ENCODE assay signal across 20 mouse cellular contexts in the genomic region with DNA sequence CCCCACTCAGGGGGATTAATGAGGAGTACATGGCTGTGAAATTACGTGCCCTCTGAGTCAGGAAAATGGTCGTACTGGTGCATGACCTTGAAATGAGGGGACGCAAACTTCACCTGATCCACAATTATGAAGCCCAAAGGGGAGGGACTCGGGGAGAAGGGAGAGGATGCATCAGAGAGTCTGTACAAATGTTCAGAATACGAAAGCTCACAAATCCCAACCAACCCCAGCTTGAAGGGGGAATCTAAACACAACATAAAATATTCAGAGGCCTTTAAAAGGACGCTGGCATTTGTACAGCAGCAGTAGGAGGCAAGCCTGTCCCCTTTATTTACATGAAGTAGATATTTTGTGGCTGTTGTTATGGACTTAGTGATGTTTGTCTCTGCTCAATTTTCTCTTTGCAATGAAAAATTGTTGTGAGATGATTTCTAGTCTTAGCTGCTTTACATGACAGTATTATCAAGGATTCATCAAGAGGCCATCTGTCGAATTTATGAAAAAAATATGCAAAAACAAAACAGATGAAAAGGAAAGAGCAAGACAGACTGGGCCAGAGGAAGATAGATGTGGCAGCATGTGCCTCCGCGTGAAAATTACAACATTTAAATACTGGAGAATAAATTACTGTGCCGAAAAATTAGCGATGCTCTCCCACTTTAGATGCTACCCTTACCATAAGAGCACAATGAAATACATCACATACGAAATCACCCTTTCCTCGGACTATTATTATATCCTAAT.
A peak's percentile ranks its signal among the peaks of the same experiment; 100 is the strongest.
DNase-seq lines count a peak whose midpoint lies in the region; ATAC-seq lines count a peak whose summit lies in the region.
"Had no signal": no experiment of that assay in that cellular context is flagged by ENCODE, and none has a peak within 500 bp of the region (broad histone marks: within the 10 kb centered on the region; RNA-seq: fewer than 3 reads in every experiment).

No protein-coding gene starts in this region.

- DNase-seq in cerebellum, adult 9-10 months: peak; percentile 2
- no peak for DNase-seq in cerebellum, adult 8-10 months
- DNase-seq in hindbrain, embryonic 11.5 days (ENCODE audit: low spot score): no peak
- no peak for DNase-seq in hindbrain, embryonic 10.5 days (ENCODE audit: low spot score)
- no peak for DNase-seq in B cell, adult 2 months
- DNase-seq: adrenal gland, postnatal 14 days; cerebellum, adult 18-20 months; gastrocnemius, postnatal 25 days; heart, adult 2 months; heart, postnatal 14 days; kidney, postnatal 25 days; thymus, postnatal 25 days had no signal

- H3K4me2 ChIP-seq in hindbrain, embryonic 11.5 days (replicated peaks; ENCODE audit: low read depth, low read length): no peak overlapping the region
- no peak overlapping the region for H3K4me2 ChIP-seq in neural tube, embryonic 13.5 days
- H3K4me2 ChIP-seq in neural tube, embryonic 15.5 days: no peak overlapping the region
- H3K4me2 ChIP-seq: embryonic facial prominence, embryonic 15.5 days; heart, embryonic 13.5 days; hindbrain, embryonic 15.5 days; stomach, embryonic 15.5 days had no signal

- WGBS in hindbrain, embryonic 11.5 days: 76% methylated on average over 13 of the region's 13 CpGs
- 75% methylated on average over 13 of the region's 13 CpGs for WGBS in hindbrain, embryonic 10.5 days
- 58% methylated on average over 13 of the region's 13 CpGs for WGBS in neural tube, embryonic 13.5 days
- 47% methylated on average over 13 of the region's 13 CpGs for WGBS in neural tube, embryonic 15.5 days

- H3K27ac ChIP-seq in hindbrain, embryonic 11.5 days (ENCODE audit: low read depth, low read length): no peak overlapping the region
- no peak overlapping the region for H3K27ac ChIP-seq in hindbrain, embryonic 10.5 days
- H3K27ac ChIP-seq in neural tube, embryonic 13.5 days (replicated peaks): peak overlapping the region; percentile 33; the same call in 1 of the 2 replicates
- H3K27ac ChIP-seq in neural tube, embryonic 15.5 days (replicated peaks): no peak overlapping the region
- H3K27ac ChIP-seq: embryonic facial prominence, embryonic 15.5 days; heart, adult 2 months; heart, embryonic 13.5 days; hindbrain, embryonic 15.5 days; macrophage; stomach, embryonic 15.5 days had no signal

- no peaks in the 10 kb centered on the region for H3K27me3 ChIP-seq in hindbrain, embryonic 11.5 days (ENCODE audit: control insufficient read depth, insufficient read depth, low read length)
- H3K27me3 ChIP-seq in hindbrain, embryonic 10.5 days (ENCODE audit: insufficient read depth, poor library complexity, severe bottlenecking): no peaks in the 10 kb centered on the region
- H3K27me3 ChIP-seq in neural tube, embryonic 13.5 days: no peaks in the 10 kb centered on the region
- no peaks in the 10 kb centered on the region for H3K27me3 ChIP-seq in neural tube, embryonic 15.5 days (replicated peaks)
- H3K27me3 ChIP-seq: embryonic facial prominence, embryonic 15.5 days; heart, embryonic 13.5 days; hindbrain, embryonic 15.5 days; stomach, embryonic 15.5 days had no signal

- H3K4me3 ChIP-seq in hindbrain, embryonic 11.5 days (ENCODE audit: low read depth, low read length): no peak overlapping the region
- no peak overlapping the region for H3K4me3 ChIP-seq in hindbrain, embryonic 10.5 days
- H3K4me3 ChIP-seq in neural tube, embryonic 13.5 days: no peak overlapping the region
- H3K4me3 ChIP-seq in neural tube, embryonic 15.5 days (replicated peaks): no peak overlapping the region
- H3K4me3 ChIP-seq: embryonic facial prominence, embryonic 15.5 days; heart, adult 2 months; heart, embryonic 13.5 days; hindbrain, embryonic 15.5 days; stomach, embryonic 15.5 days had no signal

- ATAC-seq in hindbrain, embryonic 11.5 days (ENCODE audit: low FRiP score): peak; percentile 36; the same call in 1 of the 2 replicates
- ATAC-seq in neural tube, embryonic 13.5 days (ENCODE audit: low read depth): no peak; the same call in 1 of the 2 replicates
- no peak for ATAC-seq in neural tube, embryonic 15.5 days (ENCODE audit: low FRiP score)
- ATAC-seq: intestine, postnatal 0 days had no signal

- H3K9ac ChIP-seq in hindbrain, embryonic 11.5 days (ENCODE audit: low read depth, low read length): no peak overlapping the region
- no peak overlapping the region for H3K9ac ChIP-seq in neural tube, embryonic 13.5 days
- H3K9ac ChIP-seq in neural tube, embryonic 15.5 days (replicated peaks): no peak overlapping the region
- H3K9ac ChIP-seq: embryonic facial prominence, embryonic 15.5 days; heart, embryonic 13.5 days; hindbrain, embryonic 15.5 days; stomach, embryonic 15.5 days had no signal

- H3K9me3 ChIP-seq in hindbrain, embryonic 11.5 days (ENCODE audit: control insufficient read depth, low read length): no peaks in the 10 kb centered on the region
- H3K9me3 ChIP-seq in hindbrain, embryonic 10.5 days: no peaks in the 10 kb centered on the region
- no peaks in the 10 kb centered on the region for H3K9me3 ChIP-seq in neural tube, embryonic 13.5 days
- H3K9me3 ChIP-seq in neural tube, embryonic 15.5 days (replicated peaks): no peaks in the 10 kb centered on the region
- H3K9me3 ChIP-seq: embryonic facial prominence, embryonic 15.5 days; heart, embryonic 13.5 days; hindbrain, embryonic 15.5 days; stomach, embryonic 15.5 days had no signal

- no peaks in the 10 kb centered on the region for H3K4me1 ChIP-seq in hindbrain, embryonic 11.5 days (replicated peaks; ENCODE audit: control insufficient read depth, insufficient read depth, low read length)
- H3K4me1 ChIP-seq in hindbrain, embryonic 10.5 days (replicated peaks): no peaks in the 10 kb centered on the region
- peaks cover 24% of the 10 kb centered on the region for H3K4me1 ChIP-seq in neural tube, embryonic 13.5 days (replicated peaks)
- peaks cover 17% of the 10 kb centered on the region for H3K4me1 ChIP-seq in neural tube, embryonic 15.5 days
- H3K4me1 ChIP-seq: embryonic facial prominence, embryonic 15.5 days; stomach, embryonic 15.5 days had no signal

- no peaks in the 10 kb centered on the region for H3K36me3 ChIP-seq in hindbrain, embryonic 11.5 days (ENCODE audit: control insufficient read depth, insufficient read depth, low read length)
- no peaks in the 10 kb centered on the region for H3K36me3 ChIP-seq in hindbrain, embryonic 10.5 days
- no peaks in the 10 kb centered on the region for H3K36me3 ChIP-seq in neural tube, embryonic 13.5 days
- no peaks in the 10 kb centered on the region for H3K36me3 ChIP-seq in neural tube, embryonic 15.5 days
- H3K36me3 ChIP-seq: embryonic facial prominence, embryonic 15.5 days; heart, embryonic 13.5 days; hindbrain, embryonic 15.5 days; stomach, embryonic 15.5 days had no signal
